Mouse (Mus musculus): ENCODE measurements around the gene Card9. TPM values are rescaled to one million over a fixed set of nuclear protein-coding genes. Genes with fewer than 3 reads are reported as not detected.

Gene Card9
- polyA plus RNA-seq, 1 experiment from 2014 or later, result 1.1 TPM

- Histone ChIP-seq H3K27ac (ENCODE audit: low read depth) (no peak overlapping the region), H3K9me3 (ENCODE audit: control insufficient read depth, low read length) (no peaks in the 10 kb centered on the region), H3K4me2 (ENCODE audit: low read length) (no peak overlapping the region), H3K4me1 (replicated peaks; ENCODE audit: control insufficient read depth, insufficient read depth, low read length) (no peaks in the 10 kb centered on the region), H3K4me3 (ENCODE audit: low read depth, low read length) (no peak overlapping the region), H3K9ac (ENCODE audit: low read length) (no peak overlapping the region), H3K36me3 (ENCODE audit: control insufficient read depth, insufficient read depth, low read length) (peaks cover 91% of the 10 kb centered on the region), H3K27me3 (replicated peaks; ENCODE audit: control insufficient read depth, insufficient read depth, low read length) (no peaks in the 10 kb centered on the region)
- WGBS, result 87% methylated on average over 4 of the region's 4 CpGs
- DNase-seq (ENCODE audit: low spot score), result no peak
- ATAC-seq (replicated peaks; ENCODE audit: low FRiP score, low TSS enrichment, low read depth), result no peak
Observed at GRCm38 (mm10) chr2:26327852-26328251, 32.9 kb downstream of the Card9 start.

GRCm38 (mm10) chr2:26325386-26326181, 35.1 kb downstream of the Card9 start:
- Histone ChIP-seq H3K4me3 (ENCODE audit: low read depth, low read length) (no peak overlapping the region), H3K9ac (ENCODE audit: low read length) (no peak overlapping the region), H3K36me3 (ENCODE audit: control insufficient read depth, insufficient read depth, low read length) (peaks cover 79% of the 10 kb centered on the region), H3K27me3 (replicated peaks; ENCODE audit: control insufficient read depth, insufficient read depth, low read length) (no peaks in the 10 kb centered on the region), H3K27ac (ENCODE audit: low read depth) (no peak overlapping the region), H3K4me1 (replicated peaks; ENCODE audit: control insufficient read depth, insufficient read depth, low read length) (no peaks in the 10 kb centered on the region), H3K9me3 (ENCODE audit: control insufficient read depth, low read length) (no peaks in the 10 kb centered on the region), H3K4me2 (ENCODE audit: low read length) (no peak overlapping the region)
- WGBS, result 66% methylated on average over 15 of the region's 15 CpGs
- DNase-seq (ENCODE audit: low spot score) (peak; percentile 78), ATAC-seq (replicated peaks; ENCODE audit: low FRiP score, low TSS enrichment, low read depth) (peak; percentile 61; the same call in 1 of the 2 replicates)

GRCm38 (mm10) chr2:26324917-26325316, 35.8 kb downstream of the Card9 start:
- 79% methylated on average over 2 of the region's 2 CpGs for WGBS
- Histone ChIP-seq H3K4me3 (ENCODE audit: low read depth, low read length) (no peak overlapping the region), H3K27me3 (replicated peaks; ENCODE audit: control insufficient read depth, insufficient read depth, low read length) (no peaks in the 10 kb centered on the region), H3K4me2 (ENCODE audit: low read length) (no peak overlapping the region), H3K9me3 (ENCODE audit: control insufficient read depth, low read length) (no peaks in the 10 kb centered on the region), H3K36me3 (ENCODE audit: control insufficient read depth, insufficient read depth, low read length) (peaks cover 72% of the 10 kb centered on the region), H3K27ac (ENCODE audit: low read depth) (no peak overlapping the region), H3K4me1 (replicated peaks; ENCODE audit: control insufficient read depth, insufficient read depth, low read length) (no peaks in the 10 kb centered on the region), H3K9ac (ENCODE audit: low read length) (no peak overlapping the region)
- no peak for DNase-seq (ENCODE audit: low spot score)
- ATAC-seq (replicated peaks; ENCODE audit: low FRiP score, low TSS enrichment, low read depth), result no peak

- Histone ChIP-seq H3K36me3 (ENCODE audit: control insufficient read depth, insufficient read depth, low read length) (peaks cover 62% of the 10 kb centered on the region), H3K4me1 (replicated peaks; ENCODE audit: control insufficient read depth, insufficient read depth, low read length) (no peaks in the 10 kb centered on the region), H3K27me3 (replicated peaks; ENCODE audit: control insufficient read depth, insufficient read depth, low read length) (no peaks in the 10 kb centered on the region), H3K4me2 (ENCODE audit: low read length) (no peak overlapping the region), H3K4me3 (ENCODE audit: low read depth, low read length) (no peak overlapping the region), H3K9ac (ENCODE audit: low read length) (no peak overlapping the region), H3K9me3 (ENCODE audit: control insufficient read depth, low read length) (no peaks in the 10 kb centered on the region), H3K27ac (ENCODE audit: low read depth) (no peak overlapping the region)
- no peak for ATAC-seq (replicated peaks; ENCODE audit: low FRiP score, low TSS enrichment, low read depth)
- 90% methylated on average over 13 of the region's 13 CpGs for whole genome bisulfite sequencing
- no peak for DNase-seq (ENCODE audit: low spot score)
Observed at GRCm38 (mm10) chr2:26323589-26324325, 37.0 kb downstream of the Card9 start.

GRCm38 (mm10) chr2:26320245-26321185, 40.2 kb downstream of the Card9 start:
- Histone ChIP-seq H3K27ac (ENCODE audit: low read depth) (no peak overlapping the region), H3K4me3 (ENCODE audit: low read depth, low read length) (no peak overlapping the region), H3K9me3 (ENCODE audit: control insufficient read depth, low read length) (no peaks in the 10 kb centered on the region), H3K4me2 (ENCODE audit: low read length) (no peak overlapping the region), H3K4me1 (replicated peaks; ENCODE audit: control insufficient read depth, insufficient read depth, low read length) (peaks cover 25% of the 10 kb centered on the region), H3K27me3 (replicated peaks; ENCODE audit: control insufficient read depth, insufficient read depth, low read length) (no peaks in the 10 kb centered on the region), H3K9ac (ENCODE audit: low read length) (no peak overlapping the region), H3K36me3 (ENCODE audit: control insufficient read depth, insufficient read depth, low read length) (peaks cover 35% of the 10 kb centered on the region)
- WGBS, result 82% methylated on average over 14 of the region's 14 CpGs
- ATAC-seq (replicated peaks; ENCODE audit: low FRiP score, low TSS enrichment, low read depth), result no peak
- no peak for DNase-seq (ENCODE audit: low spot score)

GRCm38 (mm10) chr2:26319519-26320244, 41.0 kb downstream of the Card9 start:
- H3K27me3 ChIP-seq (replicated peaks; ENCODE audit: control insufficient read depth, insufficient read depth, low read length), result no peaks in the 10 kb centered on the region
- peaks cover 30% of the 10 kb centered on the region for H3K4me1 ChIP-seq (replicated peaks; ENCODE audit: control insufficient read depth, insufficient read depth, low read length)
- no peak overlapping the region for H3K27ac ChIP-seq (ENCODE audit: low read depth)
- DNase-seq (ENCODE audit: low spot score) (no peak), ATAC-seq (replicated peaks; ENCODE audit: low FRiP score, low TSS enrichment, low read depth) (no peak)
- H3K36me3 ChIP-seq (ENCODE audit: control insufficient read depth, insufficient read depth, low read length), result peaks cover 26% of the 10 kb centered on the region
- H3K4me2 ChIP-seq (ENCODE audit: low read length), result no peak overlapping the region
- H3K9me3 ChIP-seq (ENCODE audit: control insufficient read depth, low read length), result no peaks in the 10 kb centered on the region
- 85% methylated on average over 13 of the region's 13 CpGs for WGBS
- H3K9ac ChIP-seq (ENCODE audit: low read length), result no peak overlapping the region
- H3K4me3 ChIP-seq (ENCODE audit: low read depth, low read length), result no peak overlapping the region

- Histone ChIP-seq H3K9ac (ENCODE audit: low read length) (no peak overlapping the region), H3K4me2 (ENCODE audit: low read length) (no peak overlapping the region), H3K36me3 (ENCODE audit: control insufficient read depth, insufficient read depth, low read length) (peaks cover 21% of the 10 kb centered on the region), H3K9me3 (ENCODE audit: control insufficient read depth, low read length) (no peaks in the 10 kb centered on the region), H3K27ac (ENCODE audit: low read depth) (no peak overlapping the region), H3K27me3 (replicated peaks; ENCODE audit: control insufficient read depth, insufficient read depth, low read length) (no peaks in the 10 kb centered on the region), H3K4me3 (ENCODE audit: low read depth, low read length) (no peak overlapping the region), H3K4me1 (replicated peaks; ENCODE audit: control insufficient read depth, insufficient read depth, low read length) (peaks cover 36% of the 10 kb centered on the region)
- no peak for DNase-seq (ENCODE audit: low spot score)
- 90% methylated on average over 9 of the region's 9 CpGs for WGBS
- no peak for ATAC-seq (replicated peaks; ENCODE audit: low FRiP score, low TSS enrichment, low read depth)
Observed at GRCm38 (mm10) chr2:26319109-26319508, 41.6 kb downstream of the Card9 start.

All from intestine, embryonic 14.5 days (tissue).